Mouse (Mus musculus): ENCODE data around the gene Eefsec. TPM values are rescaled to one million over a fixed set of nuclear protein-coding genes. Genes with fewer than 3 reads are reported as not detected.

The Eefsec gene
- total RNA-seq, 2 experiments from 2014 or later = 21.8 to 23.3 TPM

- peak within 1 kb of the TSS; percentile 51; the same call in 1 of the 2 replicates for H3K27ac ChIP-seq
- TF ChIP-seq CTCF (IDR thresholded peaks at IDR 0.05) = no peak
- peak within 1 kb of the TSS; percentile 56 for H3K4me3 ChIP-seq
- DNase-seq (ENCODE audit: extremely low spot score in 1 of 2, low spot score in 2 of 2) = peak; percentile 85 to 90
- intact Hi-C loops (cut with DNase I) = loop anchor here (1.0 kb wide), 1 partner anchor 19 kb away; the partner anchor contains the start of gene Eefsec
Measured at GRCm38 (mm10) chr6:88465181-88465920, 19.0 kb upstream of the Eefsec start, which contains the start of gene Ruvbl1. TSS of gene Ruvbl1 (plus strand) at chr6:88465409.

- no peak overlapping the region for H3K27ac ChIP-seq
- DNase-seq (ENCODE audit: extremely low spot score in 1 of 2, low spot score in 2 of 2) = no peak
- no peak for TF ChIP-seq CTCF (IDR thresholded peaks at IDR 0.05)
- intact Hi-C loops (cut with DNase I) = no loop called here
- H3K4me3 ChIP-seq = no peak overlapping the region
Measured at GRCm38 (mm10) chr6:88454545-88454944, 8.2 kb upstream of the Eefsec start.

DNA sequence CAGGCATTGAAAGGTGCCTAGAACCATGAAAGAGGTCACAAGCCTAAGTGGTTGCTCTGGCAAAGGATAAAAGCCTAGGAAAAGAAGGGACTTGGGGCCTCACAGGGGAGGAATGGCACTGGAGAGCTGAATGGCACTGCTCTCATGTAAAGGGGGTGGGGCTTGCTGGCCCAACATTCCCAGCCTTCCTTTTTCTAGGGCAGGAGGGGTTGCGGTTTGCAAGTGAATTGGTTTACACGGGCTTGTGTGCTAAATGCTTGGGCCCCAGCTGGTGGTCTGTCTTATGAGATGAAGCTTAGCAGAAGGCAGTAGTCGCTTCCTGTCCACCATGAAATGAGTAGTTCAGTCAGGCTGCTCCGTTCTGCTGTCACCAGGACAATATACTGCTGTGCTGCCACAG is 1.1 kb upstream of the Eefsec start:
- Histone ChIP-seq H3K4me3 (no peak overlapping the region), H3K27ac (no peak overlapping the region)
- intact Hi-C loops (cut with DNase I) = loop anchor here (5.0 kb wide), 1 partner anchor 250 kb away; no protein-coding TSS in a partner anchor
- DNase-seq (ENCODE audit: extremely low spot score in 1 of 2, low spot score in 2 of 2) = no peak
- no peak for TF ChIP-seq CTCF (IDR thresholded peaks at IDR 0.05)

DNA sequence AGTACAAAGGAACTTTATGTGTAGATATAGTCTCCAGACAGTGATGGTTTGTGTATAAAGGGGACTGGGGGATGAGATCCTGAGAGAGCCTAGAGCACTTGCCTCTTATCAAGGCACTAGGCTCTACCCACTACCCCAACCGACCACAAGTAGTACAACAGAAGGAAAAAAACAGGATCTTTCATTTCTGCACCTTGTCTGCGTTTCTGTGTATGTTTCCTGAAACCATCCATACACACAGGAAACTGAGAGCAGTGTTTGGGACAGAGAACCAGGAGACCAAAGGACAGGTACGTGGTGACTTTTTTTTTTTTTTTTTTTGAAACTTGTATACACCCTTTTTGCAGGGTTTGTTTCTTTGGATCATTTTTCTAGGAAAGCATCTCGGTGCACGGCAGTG is 678 bp downstream of the Eefsec start:
- no peak; the same call in 1 of the 2 replicates for TF ChIP-seq CTCF (IDR thresholded peaks at IDR 0.05)
- H3K27ac ChIP-seq = no peak overlapping the region; the same call in 1 of the 2 replicates
- DNase-seq (ENCODE audit: extremely low spot score in 1 of 2, low spot score in 2 of 2) = no peak
- H3K4me3 ChIP-seq = peak overlapping the region; percentile 99
- intact Hi-C loops (cut with DNase I) = loop anchor here (1.0 to 5.0 kb wide), 2 partner anchors 20 to 248 kb away; partner anchors contain the start of gene Ruvbl1

GRCm38 (mm10) chr6:88444076-88444750 is 2.1 kb downstream of the Eefsec start:
- Histone ChIP-seq H3K27ac (no peak overlapping the region), H3K4me3 (no peak overlapping the region)
- no peak for TF ChIP-seq CTCF (IDR thresholded peaks at IDR 0.05)
- intact Hi-C loops (cut with DNase I) = no loop called here
- no peak for DNase-seq (ENCODE audit: extremely low spot score in 1 of 2, low spot score in 2 of 2)

GRCm38 (mm10) chr6:88443446-88443845 is 2.9 kb downstream of the Eefsec start:
- no peak overlapping the region for H3K27ac ChIP-seq
- TF ChIP-seq CTCF (IDR thresholded peaks at IDR 0.05) = no peak
- DNase-seq (ENCODE audit: extremely low spot score in 1 of 2, low spot score in 2 of 2) = no peak
- intact Hi-C loops (cut with DNase I) = no loop called here
- H3K4me3 ChIP-seq = no peak overlapping the region

DNA sequence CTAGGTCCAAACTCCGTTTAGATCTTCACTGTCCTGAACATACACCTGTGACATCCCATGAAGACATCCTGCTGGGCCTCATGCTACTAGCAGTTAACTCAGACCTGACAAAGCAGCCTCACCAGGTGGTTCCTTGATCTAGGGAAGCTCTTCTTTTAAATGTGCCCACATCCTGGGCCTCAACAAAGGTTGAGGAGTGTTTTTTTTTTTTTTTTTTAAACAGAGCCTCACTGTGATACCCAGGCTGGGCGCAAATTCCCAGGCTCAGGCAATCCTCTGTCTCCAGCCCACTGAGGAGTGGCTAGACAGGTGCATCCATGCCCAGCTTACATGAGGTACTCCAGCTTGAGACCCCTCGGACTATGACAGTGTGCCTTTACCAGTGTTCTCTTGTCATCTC is 3.8 kb downstream of the Eefsec start:
- no peak overlapping the region for H3K27ac ChIP-seq
- TF ChIP-seq CTCF (IDR thresholded peaks at IDR 0.05) = no peak
- no peak for DNase-seq (ENCODE audit: extremely low spot score in 1 of 2, low spot score in 2 of 2)
- H3K4me3 ChIP-seq = no peak overlapping the region
- intact Hi-C loops (cut with DNase I) = no loop called here

GRCm38 (mm10) chr6:88439056-88439455 is 7.3 kb downstream of the Eefsec start:
- Histone ChIP-seq H3K4me3 (no peak overlapping the region), H3K27ac (peak overlapping the region; percentile 59; the same call in 1 of the 2 replicates)
- intact Hi-C loops (cut with DNase I) = no loop called here
- peak; percentile 15 to 47 for DNase-seq (ENCODE audit: extremely low spot score in 1 of 2, low spot score in 2 of 2)
- TF ChIP-seq CTCF (IDR thresholded peaks at IDR 0.05) = no peak

- Histone ChIP-seq H3K27ac (no peak overlapping the region), H3K4me3 (no peak overlapping the region)
- DNase-seq (ENCODE audit: extremely low spot score in 1 of 2, low spot score in 2 of 2) = no peak
- intact Hi-C loops (cut with DNase I) = no loop called here
- no peak for TF ChIP-seq CTCF (IDR thresholded peaks at IDR 0.05)
Measured at GRCm38 (mm10) chr6:88435609-88436008, 10.7 kb downstream of the Eefsec start.

DNA sequence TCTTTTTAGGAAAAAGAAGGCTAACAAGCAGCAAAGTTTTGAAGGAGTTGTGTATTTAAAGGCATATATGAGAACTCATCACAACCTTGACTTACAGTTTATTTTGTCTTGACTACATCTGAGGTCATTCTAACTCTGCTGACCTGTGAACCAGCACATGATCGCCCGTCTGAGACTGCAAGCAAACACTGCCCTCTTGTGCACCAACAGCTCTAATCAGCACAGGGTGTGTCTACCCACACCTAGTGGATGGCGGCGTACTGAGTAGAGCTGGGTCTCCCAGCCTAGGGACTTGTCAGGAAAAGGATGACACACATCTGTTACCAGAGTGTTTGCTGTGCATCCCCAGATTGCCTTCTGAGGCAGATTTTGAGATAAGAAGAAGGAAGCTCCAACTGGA is 15.1 kb downstream of the Eefsec start:
- Histone ChIP-seq H3K27ac (no peak overlapping the region), H3K4me3 (no peak overlapping the region)
- intact Hi-C loops (cut with DNase I) = no loop called here
- peak; percentile 57 for TF ChIP-seq CTCF (IDR thresholded peaks at IDR 0.05)
- DNase-seq (ENCODE audit: extremely low spot score in 1 of 2, low spot score in 2 of 2) = peak in 1 of 2 experiments; percentile 20

DNA sequence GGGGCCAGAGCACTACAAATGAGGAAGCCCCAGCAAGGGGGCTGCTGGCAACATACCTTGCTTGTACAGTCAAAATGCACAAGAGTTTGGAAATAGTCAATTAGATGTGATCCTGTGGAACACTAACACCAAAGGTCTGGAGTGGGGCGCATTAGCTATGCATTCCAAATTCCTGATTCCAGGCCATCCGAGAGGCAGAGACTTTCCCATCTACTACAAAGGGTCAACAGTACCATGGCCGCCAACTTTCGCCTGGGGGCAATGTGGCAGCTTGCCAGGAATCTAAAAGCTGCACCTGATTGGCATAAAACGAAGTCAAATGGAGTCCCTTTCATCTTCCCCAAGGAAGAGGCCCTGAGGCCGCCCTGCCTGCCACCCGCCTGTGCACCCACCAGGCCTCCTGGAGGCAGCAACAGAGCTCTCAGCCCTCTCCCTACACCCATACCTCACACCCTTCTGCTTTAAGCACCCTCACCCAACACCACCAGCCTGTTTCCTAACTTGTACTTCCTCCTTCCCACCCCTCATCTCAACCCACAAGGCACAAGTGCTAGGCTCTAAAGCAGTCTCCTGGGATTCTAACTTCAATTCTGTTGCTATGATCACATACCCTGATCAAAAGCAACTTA is 30.1 kb downstream of the Eefsec start:
- Histone ChIP-seq H3K4me3 (no peak overlapping the region), H3K27ac (no peak overlapping the region)
- TF ChIP-seq CTCF (IDR thresholded peaks at IDR 0.05) = no peak
- intact Hi-C loops (cut with DNase I) = no loop called here
- DNase-seq (ENCODE audit: extremely low spot score in 1 of 2, low spot score in 2 of 2) = no peak

- H3K27ac ChIP-seq = no peak overlapping the region
- no peak for DNase-seq (ENCODE audit: extremely low spot score in 1 of 2, low spot score in 2 of 2)
- no peak for TF ChIP-seq CTCF (IDR thresholded peaks at IDR 0.05)
- intact Hi-C loops (cut with DNase I) = no loop called here
- H3K4me3 ChIP-seq = no peak overlapping the region
Measured at GRCm38 (mm10) chr6:88412604-88413003, 33.7 kb downstream of the Eefsec start.
